Mouse (Mus musculus): ENCODE data around the gene Wipf3.

Gene Wipf3

GRCm38 (mm10) chr6:54472846-54473715, 43.7 kb downstream of the Wipf3 start:
- in situ Hi-C loops (cut with MboI; ENCODE audit: unreplicated experiment in 2 of 2): no loop called here

GRCm38 (mm10) chr6:54475926-54476667, 46.7 kb downstream of the Wipf3 start:
- in situ Hi-C loops (cut with MboI; ENCODE audit: unreplicated experiment in 2 of 2): no loop called here

- in situ Hi-C loops (cut with MboI; ENCODE audit: unreplicated experiment in 2 of 2): no loop called here
Observed at GRCm38 (mm10) chr6:54478646-54479324, 49.4 kb downstream of the Wipf3 start.

GRCm38 (mm10) chr6:54481390-54482112, 52.1 kb downstream of the Wipf3 start:
- in situ Hi-C loops (cut with MboI; ENCODE audit: unreplicated experiment in 2 of 2): no loop called here

- in situ Hi-C loops (cut with MboI; ENCODE audit: unreplicated experiment in 2 of 2): no loop called here
Observed at GRCm38 (mm10) chr6:54485000-54485399, 55.6 kb downstream of the Wipf3 start.

GRCm38 (mm10) chr6:54485435-54485901, 56.1 kb downstream of the Wipf3 start:
- in situ Hi-C loops (cut with MboI; ENCODE audit: unreplicated experiment in 2 of 2): no loop called here

GRCm38 (mm10) chr6:54485973-54486569, 56.7 kb downstream of the Wipf3 start:
- in situ Hi-C loops (cut with MboI; ENCODE audit: unreplicated experiment in 2 of 2): no loop called here

GRCm38 (mm10) chr6:54491074-54491473, 61.7 kb downstream of the Wipf3 start:
- in situ Hi-C loops (cut with MboI; ENCODE audit: unreplicated experiment in 2 of 2): no loop called here

- in situ Hi-C loops (cut with MboI; ENCODE audit: unreplicated experiment in 2 of 2): no loop called here
Observed at GRCm38 (mm10) chr6:54494097-54494496, 64.7 kb downstream of the Wipf3 start.

- in situ Hi-C loops (cut with MboI; ENCODE audit: unreplicated experiment in 2 of 2): no loop called here
Observed at GRCm38 (mm10) chr6:54494612-54495398, 65.4 kb downstream of the Wipf3 start.

GRCm38 (mm10) chr6:54496214-54496613, 66.8 kb downstream of the Wipf3 start:
- in situ Hi-C loops (cut with MboI; ENCODE audit: unreplicated experiment in 2 of 2): no loop called here

GRCm38 (mm10) chr6:54502661-54503115, 73.3 kb downstream of the Wipf3 start:
- in situ Hi-C loops (cut with MboI; ENCODE audit: unreplicated experiment in 2 of 2): no loop called here

GRCm38 (mm10) chr6:54506318-54506717, 76.9 kb downstream of the Wipf3 start:
- in situ Hi-C loops (cut with MboI; ENCODE audit: unreplicated experiment in 2 of 2): no loop called here

GRCm38 (mm10) chr6:54507002-54507401, 77.6 kb downstream of the Wipf3 start:
- in situ Hi-C loops (cut with MboI; ENCODE audit: unreplicated experiment in 2 of 2): no loop called here

GRCm38 (mm10) chr6:54507808-54508207, 78.4 kb downstream of the Wipf3 start:
- in situ Hi-C loops (cut with MboI; ENCODE audit: unreplicated experiment in 2 of 2): no loop called here

- in situ Hi-C loops (cut with MboI; ENCODE audit: unreplicated experiment in 2 of 2): no loop called here
Observed at GRCm38 (mm10) chr6:54508256-54508793, 78.9 kb downstream of the Wipf3 start.

GRCm38 (mm10) chr6:54509264-54509663, 79.9 kb downstream of the Wipf3 start:
- in situ Hi-C loops (cut with MboI; ENCODE audit: unreplicated experiment in 2 of 2): no loop called here

GRCm38 (mm10) chr6:54512256-54512655, 82.9 kb downstream of the Wipf3 start:
- in situ Hi-C loops (cut with MboI; ENCODE audit: unreplicated experiment in 2 of 2): no loop called here

All from v-Abl transformed pro-B cells (cell line).